Mouse (Mus musculus): Measurements from ENCODE around the gene Ptgs2. TPM values are rescaled to one million over a fixed set of nuclear protein-coding genes. Genes with fewer than 3 reads are reported as not detected.

The Ptgs2 gene
- polyA plus RNA-seq, 1 experiment from 2014 or later: 0.06 TPM

Small RNAs within 50 kb of the gene (microRNA-seq; reads per million reads assigned to microRNA genes)
- not detected for gene Gm44329

Other genes with a start within 250 kb of the Ptgs2 start
- gene Pla2g4a, start 138.7 kb upstream of the Ptgs2 start, polyA plus RNA-seq (2016; fragmentation: Nextera tagmentation; extraction: Ambion mirVana): 2.7 and 3.1 TPM in 2 replicates
- not detected in 2 replicates for gene Pdc, start 219.4 kb downstream of the Ptgs2 start, polyA plus RNA-seq (2016; fragmentation: Nextera tagmentation; extraction: Ambion mirVana)